Mouse (Mus musculus) lung, postnatal 0 days (tissue): ENCODE results near the gene Grhl3. TPM values are rescaled to one million over a fixed set of nuclear protein-coding genes. Genes with fewer than 3 reads are reported as not detected.

Experiments
- ATAC-seq: fragments of 200-750 bp; cut with Nextera tagmentation; 2 replicates; pipeline ENCODE4 v1.8.0; 2017; ENCODE audit warnings: moderate library complexity
- DNase-seq: peaks from one replicate; pipeline ENCODE4 v3.0.0-alpha.2; 2016; ENCODE audit warnings: low spot score
- H3K27ac ChIP-seq: fragments of 300-500 bp; sonication (generic); 2 replicates; pipeline ENCODE4 v1.5.1; 2014; ENCODE audit warnings: antibody characterized with exemption, mild to moderate bottlenecking, low read length, mixed read lengths
- H3K27me3 ChIP-seq: fragments of 300-500 bp; sonication (generic); replicated peaks from 2 replicates; pipeline ENCODE4 v1.6.1; 2014; ENCODE audit warnings: low read length, mixed read lengths; ENCODE audit not compliant: insufficient read depth
- H3K36me3 ChIP-seq: fragments of 300-500 bp; sonication (generic); 2 replicates; pipeline ENCODE4 v1.6.1; 2014; ENCODE audit warnings: low read length, mixed read lengths; ENCODE audit not compliant: insufficient read depth
- H3K4me1 ChIP-seq: fragments of 300-500 bp; sonication (generic); 2 replicates; pipeline ENCODE4 v1.6.1; 2014; ENCODE audit warnings: antibody characterized with exemption, low read depth, low read length, mixed read lengths; ENCODE audit not compliant: insufficient read depth
- H3K4me2 ChIP-seq: fragments of 300-500 bp; sonication (generic); replicated peaks from 2 replicates; pipeline ENCODE4 v1.6.1; 2014; ENCODE audit warnings: low read depth, mild to moderate bottlenecking, low read length, moderate library complexity, mixed read lengths
- H3K4me3 ChIP-seq: fragments of 300-500 bp; sonication (generic); 2 replicates; pipeline ENCODE4 v1.5.1; 2014; ENCODE audit warnings: low read depth, low read length
- H3K9ac ChIP-seq: fragments of 300-500 bp; sonication (generic); replicated peaks from 2 replicates; pipeline ENCODE4 v1.6.1; 2014; ENCODE audit warnings: low read depth, mild to moderate bottlenecking
- H3K9me3 ChIP-seq: fragments of 300-500 bp; sonication (generic); 2 replicates; pipeline ENCODE4 v1.6.1; 2016; ENCODE audit warnings: low read length, mixed read lengths
- CTCF ChIP-seq: IDR thresholded peaks from 2 replicates; pipeline ENCODE4 v1.5.1; 2016; ENCODE audit warnings: antibody characterized with exemption, mild to moderate bottlenecking
- EP300 ChIP-seq: IDR thresholded peaks from 2 replicates; pipeline ENCODE4 v1.6.1; 2016; ENCODE audit warnings: antibody characterized with exemption, mild to moderate bottlenecking, control low read depth
- WGBS: fragments of 180-500 bp; shearing (Covaris S2); extraction: QIAGEN DNeasy Blood & Tissue Kit; methylation state at CpG from one replicate; pipeline ENCODE4 v1.1.7; 2014; 5-methylcytosine and 5-hydroxymethylcytosine counted together
- polyA plus RNA-seq: library from polyadenylated mRNA; unstranded; fragments of >200 nt; fragmentation: Nextera tagmentation; extraction: Ambion mirVana; gene quantifications from 2 replicates; pipeline ENCODE4 v1.2.1, GENCODE M21; 2015

Gene Grhl3
- polyA plus RNA-seq, 1 experiment from 2014 or later = 1.5 TPM

DNA sequence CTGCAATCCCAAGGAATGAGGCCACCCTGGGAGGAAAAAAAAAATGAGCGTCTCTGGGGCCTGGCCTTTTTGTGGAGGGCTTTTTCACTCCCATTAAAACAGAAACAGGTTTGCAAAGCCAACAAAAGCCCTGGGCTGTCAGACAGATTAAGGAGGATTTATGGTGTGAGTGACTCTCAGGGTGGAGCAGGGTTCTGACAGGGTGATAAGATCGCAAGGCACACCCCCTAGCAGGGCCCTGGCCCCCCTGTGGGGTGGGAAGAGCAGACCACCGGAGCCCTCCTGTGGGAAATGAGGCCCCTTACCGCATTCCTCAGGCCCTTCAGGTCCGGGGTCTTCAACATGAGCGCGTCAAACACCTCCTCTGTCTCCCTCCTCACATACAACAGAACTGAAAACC, 25.3 kb downstream of the Grhl3 start:
- WGBS = 25% methylated on average over 7 of the region's 7 CpGs
- H3K9me3 ChIP-seq = no peaks in the 10 kb centered on the region
- DNase-seq = no peak
- H3K27me3 ChIP-seq = no peaks in the 10 kb centered on the region
- TF ChIP-seq CTCF (no peak), EP300 (no peak)
- H3K4me2 ChIP-seq = no peak overlapping the region
- H3K4me3 ChIP-seq = no peak overlapping the region
- H3K27ac ChIP-seq = no peak overlapping the region
- no peak overlapping the region for H3K9ac ChIP-seq
- H3K4me1 ChIP-seq = peaks cover 17% of the 10 kb centered on the region
- no peaks in the 10 kb centered on the region for H3K36me3 ChIP-seq
- no peak for ATAC-seq

DNA sequence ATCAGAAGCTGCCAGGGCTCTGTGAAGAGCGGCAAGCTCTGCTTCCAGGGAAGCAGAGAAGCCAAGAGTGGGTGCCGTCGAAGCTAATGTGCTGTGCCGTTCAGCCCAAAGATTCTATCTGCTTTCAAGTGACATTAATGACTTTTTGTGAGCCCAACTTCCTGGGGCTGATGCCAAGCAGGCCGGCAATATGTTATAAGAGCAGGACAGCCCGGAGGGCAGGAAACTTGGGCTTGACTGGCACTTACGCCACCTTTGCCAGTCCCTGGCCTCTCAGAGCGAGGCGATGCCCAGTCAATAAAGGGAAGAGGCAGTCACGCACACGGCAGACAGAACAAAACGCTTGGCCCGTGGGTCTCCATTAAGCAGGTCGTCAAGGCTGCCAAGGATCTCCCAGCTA, 25.9 kb downstream of the Grhl3 start:
- Histone ChIP-seq H3K27me3 (no peaks in the 10 kb centered on the region), H3K4me2 (no peak overlapping the region), H3K27ac (peak overlapping the region; percentile 23; the same call in 1 of the 2 replicates), H3K4me1 (peaks cover 17% of the 10 kb centered on the region), H3K9ac (no peak overlapping the region), H3K36me3 (no peaks in the 10 kb centered on the region), H3K4me3 (no peak overlapping the region), H3K9me3 (no peaks in the 10 kb centered on the region)
- ATAC-seq (no peak), DNase-seq (no peak)
- 24% methylated on average over 14 of the region's 14 CpGs for WGBS
- TF ChIP-seq CTCF (no peak), EP300 (no peak)

- TF ChIP-seq CTCF (no peak), EP300 (no peak)
- Histone ChIP-seq H3K36me3 (no peaks in the 10 kb centered on the region), H3K9ac (no peak overlapping the region), H3K4me1 (peaks cover 17% of the 10 kb centered on the region), H3K4me3 (no peak overlapping the region), H3K27me3 (no peaks in the 10 kb centered on the region), H3K4me2 (no peak overlapping the region), H3K9me3 (no peaks in the 10 kb centered on the region), H3K27ac (peak overlapping the region; percentile 23; the same call in 1 of the 2 replicates)
- 0 out of 2 replicates have a peak, but pooled peaks have one; percentile 9 for ATAC-seq
- DNase-seq = peak; percentile 39
- WGBS = 74% methylated on average over 4 of the region's 4 CpGs
Observed at GRCm38 (mm10) chr4:135546793-135547192, 26.6 kb downstream of the Grhl3 start.

DNA sequence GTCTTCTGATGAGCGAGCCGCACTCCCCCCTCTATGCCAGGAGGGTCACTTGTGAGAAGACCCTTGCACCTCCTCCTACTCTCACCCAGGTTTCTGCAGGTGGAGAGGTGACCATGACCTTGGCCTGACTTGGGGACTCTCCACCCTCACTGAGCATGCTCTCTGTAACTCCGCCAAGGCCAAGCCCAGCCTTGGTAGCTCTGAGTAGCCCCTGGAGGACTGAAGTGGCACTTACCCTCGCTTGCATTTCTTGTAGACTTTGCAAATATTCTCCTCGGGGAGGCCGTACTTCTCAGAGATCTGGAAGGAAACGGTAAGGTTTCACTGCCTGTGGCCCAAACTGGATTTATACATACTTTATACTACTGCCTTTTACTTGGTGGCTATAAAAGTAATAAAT, 27.4 kb downstream of the Grhl3 start:
- DNase-seq = peak; percentile 88
- Histone ChIP-seq H3K4me2 (no peak overlapping the region), H3K9ac (no peak overlapping the region), H3K27me3 (no peaks in the 10 kb centered on the region), H3K36me3 (no peaks in the 10 kb centered on the region), H3K4me3 (no peak overlapping the region), H3K27ac (0 out of 2 replicates have a peak overlapping the region, but pooled peaks have one; percentile 14), H3K9me3 (no peaks in the 10 kb centered on the region), H3K4me1 (peaks cover 17% of the 10 kb centered on the region)
- TF ChIP-seq EP300 = no peak
- TF ChIP-seq CTCF = peak; percentile 27
- peak; percentile 84 for ATAC-seq
- 48% methylated on average over 7 of the region's 7 CpGs for WGBS

DNA sequence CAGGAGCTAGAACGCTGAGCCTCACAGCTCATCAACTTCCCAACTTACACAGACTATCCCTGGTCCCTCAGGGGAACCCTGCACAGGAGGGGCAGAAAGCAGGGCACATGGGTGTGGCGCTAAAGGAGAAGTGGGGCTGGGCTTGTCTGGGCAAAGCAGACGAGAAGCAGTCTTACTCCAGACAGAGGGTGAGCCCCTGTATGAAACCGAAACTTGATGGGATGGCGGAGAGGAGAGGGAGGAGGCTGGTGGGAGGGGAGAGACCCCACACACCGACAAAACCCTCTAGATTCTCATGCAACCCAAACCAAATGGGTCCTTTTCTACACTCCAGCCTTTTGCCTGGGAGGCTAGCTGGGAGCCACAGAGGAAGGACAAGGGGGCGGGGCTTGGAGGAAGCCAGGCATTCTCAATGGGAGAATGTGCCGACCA, 28.3 kb downstream of the Grhl3 start:
- ATAC-seq (0 out of 2 replicates have a peak, but pooled peaks have one; percentile 8), DNase-seq (no peak)
- 9% methylated on average over 8 of the region's 8 CpGs for WGBS
- no peaks in the 10 kb centered on the region for H3K9me3 ChIP-seq
- TF ChIP-seq CTCF (no peak), EP300 (no peak)
- H3K4me3 ChIP-seq = peak overlapping the region; percentile 34
- peaks cover 17% of the 10 kb centered on the region for H3K4me1 ChIP-seq
- no peak overlapping the region for H3K9ac ChIP-seq
- no peak overlapping the region for H3K27ac ChIP-seq
- no peaks in the 10 kb centered on the region for H3K36me3 ChIP-seq
- no peaks in the 10 kb centered on the region for H3K27me3 ChIP-seq
- peak overlapping the region; percentile 63 for H3K4me2 ChIP-seq

- Histone ChIP-seq H3K4me1 (peaks cover 13% of the 10 kb centered on the region; the same call in 1 of the 2 replicates), H3K27me3 (no peaks in the 10 kb centered on the region), H3K36me3 (no peaks in the 10 kb centered on the region), H3K4me2 (no peak overlapping the region), H3K9me3 (no peaks in the 10 kb centered on the region), H3K9ac (no peak overlapping the region), H3K4me3 (no peak overlapping the region), H3K27ac (no peak overlapping the region)
- TF ChIP-seq EP300 (no peak), CTCF (no peak)
- WGBS = 63% methylated on average over 2 of the region's 2 CpGs
- DNase-seq = no peak
- ATAC-seq = no peak
Observed at GRCm38 (mm10) chr4:135544284-135544683, 29.1 kb downstream of the Grhl3 start.

DNA sequence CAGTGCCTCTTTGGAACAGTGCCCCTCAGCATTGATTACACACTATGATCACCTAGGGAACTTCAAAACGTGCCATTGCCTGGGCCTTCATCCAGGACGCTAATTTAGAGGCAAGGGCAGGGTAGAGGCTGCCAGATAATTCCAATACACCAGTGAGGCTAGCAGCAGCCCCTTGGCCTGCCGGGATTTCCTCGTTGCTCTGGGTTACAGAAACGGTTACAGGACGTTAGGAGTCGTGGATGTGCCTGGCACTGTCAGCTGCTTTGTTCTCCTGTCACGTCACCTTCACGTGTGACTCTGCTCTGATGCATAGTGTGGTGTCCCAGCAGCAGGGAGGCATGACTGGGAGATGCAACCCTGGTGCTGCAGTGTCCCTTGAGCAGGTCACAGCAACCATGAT, 33.4 kb downstream of the Grhl3 start:
- TF ChIP-seq CTCF (no peak), EP300 (no peak)
- Histone ChIP-seq H3K27me3 (no peaks in the 10 kb centered on the region), H3K4me2 (no peak overlapping the region), H3K36me3 (no peaks in the 10 kb centered on the region), H3K9me3 (no peaks in the 10 kb centered on the region), H3K27ac (no peak overlapping the region), H3K4me1 (peaks cover 5% of the 10 kb centered on the region; the same call in 1 of the 2 replicates), H3K4me3 (no peak overlapping the region), H3K9ac (no peak overlapping the region)
- DNase-seq (no peak), ATAC-seq (no peak)
- 67% methylated on average over 9 of the region's 9 CpGs for WGBS
